Mouse (Mus musculus) central nervous system, embryonic 11.5 days (tissue): ENCODE results near the gene Ferd3l. TPM values are rescaled to one million over a fixed set of nuclear protein-coding genes. Genes with fewer than 3 reads are reported as not detected.

Experiments used
- polyA plus RNA-seq: library from polyadenylated mRNA; depleted of rRNA; stranded (reverse); fragments of >200 nt; gene quantifications from 2 replicates; pipeline ENCODE4 v1.2.3, GENCODE M21; 2012; rRNA removed

The Ferd3l gene
- polyA plus RNA-seq, result 1.0 and 3.8 TPM in 2 replicates

DNA sequence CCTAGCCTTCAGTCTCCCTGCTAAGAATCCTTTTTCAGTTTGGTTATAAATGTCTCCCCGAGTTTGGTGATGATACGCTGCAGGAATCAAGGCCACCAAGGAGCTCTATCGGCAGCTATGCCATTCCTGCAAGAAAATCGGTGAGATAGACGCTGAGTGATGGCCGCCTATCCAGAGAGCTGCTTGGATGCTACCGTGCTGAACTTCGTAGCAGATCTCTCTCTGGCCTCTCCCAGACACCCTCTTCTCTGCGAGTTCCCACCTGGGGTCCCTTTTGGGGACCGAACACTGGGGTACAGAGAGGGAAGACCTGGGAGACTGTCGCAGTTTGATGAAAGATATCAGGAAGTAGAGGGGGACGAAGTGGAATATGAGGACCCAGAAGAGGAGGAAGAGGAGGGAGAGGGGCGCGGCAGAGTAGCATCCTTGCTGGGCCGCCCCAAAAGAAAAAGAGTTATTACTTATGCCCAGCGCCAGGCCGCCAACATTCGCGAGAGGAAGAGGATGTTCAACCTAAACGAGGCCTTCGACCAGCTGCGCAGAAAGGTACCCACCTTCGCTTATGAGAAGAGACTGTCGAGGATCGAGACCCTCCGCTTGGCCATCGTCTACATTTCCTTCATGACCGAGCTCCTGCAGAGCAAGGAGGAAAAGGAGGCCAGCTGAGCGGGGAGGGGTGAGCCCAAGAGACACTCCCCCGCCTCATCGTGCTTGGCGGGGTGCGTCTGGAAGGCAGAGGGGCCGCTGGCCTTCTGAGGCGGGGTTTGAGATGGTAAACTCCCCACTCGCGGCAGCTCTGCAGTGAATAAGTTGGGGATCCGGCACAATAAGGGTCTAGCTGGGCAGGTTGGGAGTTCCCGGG, at the start of gene Ferd3l:
Ferd3l (plus strand) TSS at position 95 of the 862 bp plus-strand sequence.

DNA sequence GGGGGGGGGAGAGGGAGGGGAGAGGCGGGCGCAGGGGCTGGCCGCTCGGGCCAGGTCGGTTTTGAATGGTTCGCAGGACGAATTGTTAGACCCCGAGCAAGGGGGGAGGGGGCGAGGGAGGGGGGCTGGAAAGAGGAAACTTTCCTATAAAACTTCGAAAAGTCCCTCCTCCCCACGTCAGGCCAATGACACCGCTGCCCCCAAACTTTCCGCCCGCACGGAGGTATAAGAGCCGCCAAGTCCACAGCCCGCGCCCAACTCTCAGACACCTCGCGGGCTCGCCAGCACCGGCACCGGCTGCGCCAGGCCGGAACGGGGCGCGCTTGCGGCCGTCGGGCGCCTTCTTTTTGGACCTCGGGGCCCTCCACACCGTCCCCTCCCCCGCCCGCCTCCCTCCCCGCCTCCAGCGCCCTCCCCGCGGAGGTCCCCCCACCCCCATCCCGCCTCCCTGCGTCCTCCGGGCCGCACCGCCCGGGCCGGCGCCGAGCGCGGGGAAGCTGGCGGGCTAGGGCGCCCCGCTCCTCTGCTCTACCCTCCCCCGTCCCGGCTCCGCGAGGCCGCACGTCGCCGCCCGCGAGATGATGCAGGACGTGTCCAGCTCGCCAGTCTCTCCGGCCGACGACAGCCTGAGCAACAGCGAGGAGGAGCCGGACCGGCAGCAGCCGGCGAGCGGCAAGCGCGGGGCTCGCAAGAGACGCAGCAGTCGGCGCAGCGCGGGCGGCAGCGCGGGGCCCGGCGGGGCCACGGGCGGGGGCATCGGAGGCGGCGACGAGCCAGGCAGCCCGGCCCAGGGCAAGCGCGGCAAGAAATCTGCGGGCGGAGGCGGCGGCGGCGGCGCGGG, 29.4 kb downstream of the Ferd3l start, which contains the start of gene Twist1:
Twist1 (plus strand) TSS at position 272 of the 841 bp plus-strand sequence.

Other genes with a start within 250 kb of the Ferd3l start
- 44.3 and 103 TPM in 2 replicates for gene Twist1, start 29.2 kb downstream of the Ferd3l start, polyA plus RNA-seq